Mouse (Mus musculus): Measurements from ENCODE around the gene Gm11565.
"Not testable (repeated sequence)": the region's sequence is repeated elsewhere in the genome, so short reads cannot be mapped to it uniquely, and the experiment has no call there.

The Gm11565 gene

GRCm38 (mm10) chr11:99914451-99914850 is at the start of gene Gm11565:
Gene Gm11565, plus strand, starts transcription at chr11:99914751.
- no peak for DNase-seq

- not testable (repeated sequence) for DNase-seq
These were observed 41.5 kb upstream of the Gm11565 start, which contains the start of gene Krtap9-1 for GRCm38 (mm10) chr11:99873089-99873488. Gene Krtap9-1, plus strand, starts transcription at chr11:99873389.

GRCm38 (mm10) chr11:99878887-99879286 is 35.7 kb upstream of the Gm11565 start, which contains the start of gene Gm11567:
Gene Gm11567, plus strand, starts transcription at chr11:99879187.
- not testable (repeated sequence) for DNase-seq

- no peak for DNase-seq
These were observed 6.9 kb upstream of the Gm11565 start, which contains the start of gene Krtap31-1 for GRCm38 (mm10) chr11:99907620-99908019. Gene Krtap31-1, plus strand, starts transcription at chr11:99907920.

- DNase-seq, result no peak
These were observed 21.4 kb downstream of the Gm11565 start, which contains the start of gene Krtap31-2 for GRCm38 (mm10) chr11:99935991-99936390. Gene Krtap31-2, plus strand, starts transcription at chr11:99936291.

- DNase-seq, result no peak
These were observed 23.3 kb downstream of the Gm11565 start for GRCm38 (mm10) chr11:99937751-99938264.

GRCm38 (mm10) chr11:99948175-99948574 is 33.6 kb downstream of the Gm11565 start, which contains the start of gene Krtap9-5:
Gene Krtap9-5, plus strand, starts transcription at chr11:99948475.
- DNase-seq, result no peak

- no peak for DNase-seq
These were observed 49.7 kb downstream of the Gm11565 start for GRCm38 (mm10) chr11:99964213-99964612.
